Mouse (Mus musculus) embryonic facial prominence, embryonic 14.5 days (tissue): ENCODE results near the gene Ndufa6. TPM values are rescaled to one million over a fixed set of nuclear protein-coding genes. Genes with fewer than 3 reads are reported as not detected.

Experiments
- ATAC-seq: fragments of 200-750 bp; cut with Nextera tagmentation; 2 replicates; pipeline ENCODE4 v1.8.0; 2017; ENCODE audit warnings: low read depth, moderate number of reproducible peaks, moderate TSS enrichment
- DNase-seq: peaks from one replicate; pipeline ENCODE4 v3.0.0-alpha.2; 2015; ENCODE audit warnings: low spot score
- H3K27ac ChIP-seq: fragments of 300-500 bp; sonication (generic); replicated peaks from 2 replicates; pipeline ENCODE4 v1.5.1; 2014; ENCODE audit warnings: low read depth, mild to moderate bottlenecking, low read length, moderate library complexity
- H3K27me3 ChIP-seq: fragments of 300-500 bp; sonication (generic); replicated peaks from 2 replicates; pipeline ENCODE4 v1.6.1; 2014; ENCODE audit warnings: low read length; ENCODE audit not compliant: control insufficient read depth, insufficient read depth
- H3K36me3 ChIP-seq: fragments of 300-500 bp; sonication (generic); 2 replicates; pipeline ENCODE4 v1.6.1; 2014; ENCODE audit warnings: low read length, mixed read lengths; ENCODE audit not compliant: control insufficient read depth, insufficient read depth
- H3K4me1 ChIP-seq: fragments of 300-500 bp; sonication (generic); 2 replicates; pipeline ENCODE4 v1.6.1; 2014; ENCODE audit warnings: antibody characterized with exemption, low read length; ENCODE audit not compliant: control insufficient read depth, insufficient read depth
- H3K4me2 ChIP-seq: fragments of 300-500 bp; sonication (generic); 2 replicates; pipeline ENCODE4 v1.6.1; 2014; ENCODE audit warnings: low read depth, mild to moderate bottlenecking, low read length, moderate library complexity, mixed read lengths
- H3K4me3 ChIP-seq: fragments of 300-500 bp; sonication (generic); 2 replicates; pipeline ENCODE4 v1.5.1; 2014; ENCODE audit warnings: low read depth, mild to moderate bottlenecking, low read length
- H3K9ac ChIP-seq: fragments of 300-500 bp; sonication (generic); 2 replicates; pipeline ENCODE4 v1.6.1; 2014; ENCODE audit warnings: low read depth, mild to moderate bottlenecking, low read length, moderate library complexity, mixed read lengths
- H3K9me3 ChIP-seq: fragments of 300-500 bp; sonication (generic); 2 replicates; pipeline ENCODE4 v1.6.1; 2016; ENCODE audit warnings: low read length; ENCODE audit not compliant: control insufficient read depth
- WGBS: fragments of 180-500 bp; shearing (Covaris S2); extraction: QIAGEN DNeasy Blood & Tissue Kit; methylation state at CpG from one replicate; pipeline ENCODE4 v1.1.7; 2014; 5-methylcytosine and 5-hydroxymethylcytosine counted together
- polyA plus RNA-seq: library from polyadenylated mRNA; unstranded; fragments of >200 nt; fragmentation: Nextera tagmentation; extraction: Ambion mirVana; gene quantifications from 2 replicates; pipeline ENCODE4 v1.2.1, GENCODE M21; 2014

Gene Ndufa6
- polyA plus RNA-seq, 1 experiment from 2014 or later: 390 TPM

- Histone ChIP-seq H3K36me3 (peaks cover 49% of the 10 kb centered on the region), H3K4me1 (peaks cover 10% of the 10 kb centered on the region; the same call in 1 of the 2 replicates), H3K4me2 (peak overlapping the region; percentile 96), H3K9ac (peak overlapping the region; percentile 79; the same call in 1 of the 2 replicates), H3K4me3 (peak overlapping the region; percentile 71), H3K9me3 (no peaks in the 10 kb centered on the region), H3K27ac (0 out of 2 replicates have a peak overlapping the region, but pooled peaks have one; percentile 75), H3K27me3 (no peaks in the 10 kb centered on the region)
- 81% methylated on average over 4 of the region's 4 CpGs for WGBS
- no peak for ATAC-seq
- no peak for DNase-seq
Observed at GRCm38 (mm10) chr15:82347303-82347676, 6.8 kb downstream of the Ndufa6 start.

GRCm38 (mm10) chr15:82346580-82347302 is 7.4 kb downstream of the Ndufa6 start:
- H3K27me3 ChIP-seq: no peaks in the 10 kb centered on the region
- peaks cover 49% of the 10 kb centered on the region for H3K36me3 ChIP-seq
- peak overlapping the region; percentile 71 for H3K4me3 ChIP-seq
- H3K27ac ChIP-seq: peak overlapping the region; percentile 75
- peak overlapping the region; percentile 79 for H3K9ac ChIP-seq
- WGBS: 54% methylated on average over 14 of the region's 14 CpGs
- ATAC-seq: no peak
- no peaks in the 10 kb centered on the region for H3K9me3 ChIP-seq
- peaks cover 16% of the 10 kb centered on the region for H3K4me1 ChIP-seq
- DNase-seq: no peak
- peak overlapping the region; percentile 96 for H3K4me2 ChIP-seq

GRCm38 (mm10) chr15:82345820-82346470 is 8.2 kb downstream of the Ndufa6 start:
- Histone ChIP-seq H3K4me3 (peak overlapping the region; percentile 71), H3K9me3 (no peaks in the 10 kb centered on the region), H3K27me3 (no peaks in the 10 kb centered on the region), H3K4me2 (peak overlapping the region; percentile 96), H3K27ac (peak overlapping the region; percentile 88), H3K36me3 (peaks cover 46% of the 10 kb centered on the region), H3K9ac (peak overlapping the region; percentile 79), H3K4me1 (peaks cover 18% of the 10 kb centered on the region)
- peak; percentile 99 for DNase-seq
- ATAC-seq: peak; percentile 97
- WGBS: under 1% methylated on average over 42 of the region's 51 CpGs

- peaks cover 18% of the 10 kb centered on the region for H3K4me1 ChIP-seq
- WGBS: 88% methylated on average over 6 of the region's 6 CpGs
- H3K4me3 ChIP-seq: no peak overlapping the region
- no peaks in the 10 kb centered on the region for H3K27me3 ChIP-seq
- no peak for ATAC-seq
- H3K36me3 ChIP-seq: peaks cover 36% of the 10 kb centered on the region
- no peak overlapping the region for H3K27ac ChIP-seq
- H3K9ac ChIP-seq: no peak overlapping the region
- H3K9me3 ChIP-seq: no peaks in the 10 kb centered on the region
- DNase-seq: no peak
- no peak overlapping the region for H3K4me2 ChIP-seq
Observed at GRCm38 (mm10) chr15:82344971-82345370, 9.2 kb downstream of the Ndufa6 start.

- Histone ChIP-seq H3K9ac (no peak overlapping the region), H3K4me1 (peaks cover 24% of the 10 kb centered on the region), H3K36me3 (peaks cover 23% of the 10 kb centered on the region), H3K27ac (no peak overlapping the region), H3K4me3 (no peak overlapping the region), H3K9me3 (no peaks in the 10 kb centered on the region), H3K27me3 (no peaks in the 10 kb centered on the region), H3K4me2 (no peak overlapping the region)
- 93% methylated on average over 27 of the region's 27 CpGs for WGBS
- DNase-seq (no peak), ATAC-seq (no peak)
Observed at GRCm38 (mm10) chr15:82343368-82344287, 10.5 kb downstream of the Ndufa6 start.

GRCm38 (mm10) chr15:82342543-82342935 is 11.6 kb downstream of the Ndufa6 start:
- no peak for DNase-seq
- Histone ChIP-seq H3K9ac (0 out of 2 replicates have a peak overlapping the region, but pooled peaks have one; percentile 87), H3K9me3 (no peaks in the 10 kb centered on the region), H3K36me3 (peaks cover 12% of the 10 kb centered on the region), H3K4me3 (no peak overlapping the region), H3K4me2 (peak overlapping the region; percentile 80; the same call in 1 of the 2 replicates), H3K27me3 (no peaks in the 10 kb centered on the region), H3K4me1 (peaks cover 31% of the 10 kb centered on the region), H3K27ac (0 out of 2 replicates have a peak overlapping the region, but pooled peaks have one; percentile 85)
- ATAC-seq: no peak
- WGBS: 70% methylated on average over 5 of the region's 5 CpGs

GRCm38 (mm10) chr15:82341675-82342542 is 12.2 kb downstream of the Ndufa6 start:
- Histone ChIP-seq H3K4me2 (peak overlapping the region; percentile 80), H3K36me3 (peaks cover 8% of the 10 kb centered on the region; the same call in 1 of the 2 replicates), H3K27me3 (no peaks in the 10 kb centered on the region), H3K9me3 (no peaks in the 10 kb centered on the region), H3K4me3 (peak overlapping the region; percentile 56), H3K27ac (peak overlapping the region; percentile 85), H3K9ac (peak overlapping the region; percentile 87), H3K4me1 (peaks cover 28% of the 10 kb centered on the region)
- DNase-seq (no peak), ATAC-seq (no peak)
- 48% methylated on average over 15 of the region's 15 CpGs for WGBS
